Mouse (Mus musculus) ES-E14 (cell line): Measurements from ENCODE around the gene Fam107a.

ENCODE experiments used
- CHD2 ChIP-seq: IDR thresholded peaks from 2 replicates; pipeline ENCODE4 v1.6.1; 2014; ENCODE audit warnings: mild to moderate bottlenecking, low read depth, low read length, inconsistent platforms
- HCFC1 ChIP-seq: IDR thresholded peaks from 2 replicates; pipeline ENCODE4 v1.6.1; 2012; ENCODE audit warnings: low read length, inconsistent platforms, borderline replicate concordance; ENCODE audit not compliant: insufficient read depth
- MAFK ChIP-seq: IDR thresholded peaks from 2 replicates; pipeline ENCODE4 v1.6.1; 2014; ENCODE audit warnings: mild to moderate bottlenecking, low read depth, low read length, inconsistent platforms; ENCODE audit not compliant: insufficient read depth
- ZC3H11A ChIP-seq: IDR thresholded peaks from 2 replicates; pipeline ENCODE4 v1.6.1; 2012; ENCODE audit warnings: low read depth, mild to moderate bottlenecking, inconsistent platforms, low read length, borderline replicate concordance

- no peak for TF ChIP-seq MAFK
- TF ChIP-seq CHD2, result no peak
- no peak for TF ChIP-seq HCFC1
- TF ChIP-seq ZC3H11A, result no peak
Measured at GRCm38 (mm10) chr14:8330390-8330789, 12.6 kb upstream of the Fam107a start.
